Mouse (Mus musculus): ENCODE measurements around the gene Cc2d1a.

Cc2d1a gene

GRCm38 (mm10) chr8:84104697-84105609 lies 42.8 kb downstream of the Cc2d1a start, which contains the start of gene Dcaf15:
Dcaf15 (minus strand) TSS chr8:84104768.
- peak; percentile 95 to 98 for DNase-seq (ENCODE audit: low spot score in 2 of 2)

DNA sequence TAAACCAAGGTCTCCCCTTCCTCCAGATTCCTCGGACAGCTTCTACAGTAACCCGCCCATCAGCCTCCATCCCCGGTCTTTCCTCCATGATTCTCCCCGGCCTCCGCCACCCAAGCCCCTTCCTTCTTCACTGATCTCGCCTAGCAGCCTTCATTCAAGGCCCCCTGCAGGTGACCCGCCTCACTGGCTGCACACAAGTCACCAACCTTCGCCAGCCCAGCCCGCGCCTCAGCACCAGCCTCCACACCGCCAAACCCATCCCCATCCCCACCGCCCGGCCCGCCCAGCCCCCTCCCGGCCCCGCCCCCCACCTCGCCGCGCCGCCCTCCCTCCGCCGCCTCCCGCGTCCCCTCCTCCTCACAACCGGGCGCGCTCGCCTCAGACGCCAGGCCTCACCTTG lies 43.5 kb downstream of the Cc2d1a start:
- no peak for DNase-seq (ENCODE audit: low spot score in 2 of 2)

DNA sequence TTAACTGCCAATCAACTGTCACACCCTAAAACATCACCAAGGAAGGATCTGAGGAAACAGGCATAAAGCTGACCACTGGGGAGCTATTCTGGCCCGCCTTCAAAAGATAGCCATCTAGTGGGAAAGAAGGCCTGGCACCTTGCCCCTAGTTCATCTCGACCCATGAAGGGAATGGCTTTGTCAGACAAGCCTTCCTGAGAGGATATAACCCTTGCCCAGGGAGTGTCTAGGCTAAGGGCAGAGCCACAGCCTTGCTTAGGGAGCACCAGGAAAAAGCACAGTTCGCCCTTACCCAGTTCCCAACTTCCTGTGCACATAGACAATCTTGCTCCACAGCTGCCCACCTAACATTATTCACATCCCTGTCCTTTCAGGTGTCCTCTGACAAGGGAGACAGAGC lies 44.1 kb downstream of the Cc2d1a start:
- DNase-seq (ENCODE audit: low spot score in 2 of 2), result no peak

- DNase-seq (ENCODE audit: low spot score in 2 of 2), result no peak
These were observed 46.1 kb downstream of the Cc2d1a start for GRCm38 (mm10) chr8:84101476-84102270.

DNA sequence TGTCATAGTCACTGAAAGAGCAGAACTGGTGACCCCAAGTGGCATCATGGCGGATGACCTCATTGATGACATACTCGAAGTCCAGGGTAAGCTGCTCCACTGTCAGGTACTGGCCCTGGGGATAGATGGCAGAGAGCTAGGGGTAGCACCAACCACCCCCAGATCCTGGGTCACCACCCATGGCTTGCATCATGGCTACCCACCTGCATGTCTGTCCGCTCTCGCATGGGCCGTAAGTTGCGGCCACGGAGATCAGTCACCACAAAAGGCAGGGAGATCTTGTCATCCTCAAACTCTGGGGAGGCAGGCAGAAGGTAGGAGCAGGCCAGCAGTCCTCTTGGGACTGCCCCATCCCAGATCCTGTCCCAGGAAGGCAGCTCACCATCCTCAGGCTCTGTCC lies 49.4 kb downstream of the Cc2d1a start:
- DNase-seq (ENCODE audit: low spot score in 2 of 2), result no peak

GRCm38 (mm10) chr8:84096061-84096460 lies 51.7 kb downstream of the Cc2d1a start:
- DNase-seq (ENCODE audit: low spot score in 2 of 2), result no peak

- DNase-seq (ENCODE audit: low spot score in 2 of 2), result no peak
These were observed 57.2 kb downstream of the Cc2d1a start for GRCm38 (mm10) chr8:84090585-84090984.

- no peak for DNase-seq (ENCODE audit: low spot score in 2 of 2)
These were observed 58.5 kb downstream of the Cc2d1a start for GRCm38 (mm10) chr8:84089277-84089676.

DNA sequence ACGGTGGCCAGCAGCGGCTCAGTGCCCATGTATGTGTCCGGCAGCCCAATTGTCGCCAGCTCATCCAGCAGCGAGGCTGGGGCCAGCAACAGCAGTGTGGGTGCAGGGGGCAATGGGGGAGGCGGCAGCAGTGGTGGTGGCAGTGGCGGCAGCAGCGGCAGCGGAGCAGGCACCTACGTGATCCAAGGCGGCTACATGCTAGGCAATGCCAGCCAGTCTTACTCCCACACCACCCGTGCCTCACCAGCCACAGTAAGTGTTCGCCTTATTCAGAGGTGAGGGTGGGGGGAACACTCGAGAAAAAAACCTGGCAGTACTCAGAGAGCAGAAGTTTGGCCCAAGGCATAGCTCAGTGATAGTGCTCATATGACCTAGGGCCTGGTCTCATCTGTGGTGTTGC lies 59.9 kb downstream of the Cc2d1a start:
- no peak for DNase-seq (ENCODE audit: low spot score in 2 of 2)

DNA sequence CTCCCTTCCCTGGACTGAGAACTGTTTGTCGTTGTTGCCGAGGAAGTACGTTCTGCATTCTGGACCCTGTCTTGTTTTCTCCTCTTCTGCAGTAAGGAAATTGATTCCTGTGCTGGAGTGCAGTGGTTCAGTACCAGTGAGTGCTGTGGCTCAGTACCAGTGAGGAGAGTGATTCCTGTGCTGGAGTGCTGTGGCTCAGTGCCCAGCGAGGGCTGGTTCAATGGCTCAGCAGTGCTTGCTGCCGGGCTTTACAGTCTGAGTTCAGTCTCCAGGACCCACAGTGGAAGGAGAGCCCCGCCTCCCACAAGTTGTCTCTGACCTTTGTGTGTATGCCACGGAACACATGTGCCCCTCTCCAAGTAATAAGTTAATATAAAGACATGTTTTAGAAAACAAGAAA lies 60.6 kb downstream of the Cc2d1a start:
- DNase-seq (ENCODE audit: low spot score in 2 of 2), result no peak

- DNase-seq (ENCODE audit: low spot score in 2 of 2), result no peak
These were observed 63.2 kb downstream of the Cc2d1a start for GRCm38 (mm10) chr8:84084341-84085115.

GRCm38 (mm10) chr8:84083829-84084241 lies 63.9 kb downstream of the Cc2d1a start:
- no peak for DNase-seq (ENCODE audit: low spot score in 2 of 2)
